Mouse (Mus musculus) neural tube, embryonic 11.5 days (tissue): ENCODE data around the gene Map2k4. TPM values are rescaled to one million over a fixed set of nuclear protein-coding genes. Genes with fewer than 3 reads are reported as not detected.

Experiments used
- ATAC-seq: fragments of 200-750 bp; cut with Nextera tagmentation; 2 replicates; pipeline ENCODE4 v1.8.0; 2017; ENCODE audit warnings: moderate number of reproducible peaks, mild to moderate bottlenecking, moderate TSS enrichment, moderate library complexity; ENCODE audit not compliant: insufficient read depth, low FRiP score, low TSS enrichment
- DNase-seq: peaks from one replicate; pipeline ENCODE4 v3.0.0-alpha.2; 2015; ENCODE audit warnings: low spot score
- H3K27ac ChIP-seq: fragments of 300-500 bp; sonication (generic); 2 replicates; pipeline ENCODE4 v1.5.1; 2014; ENCODE audit warnings: low read depth, mild to moderate bottlenecking, low read length
- H3K27me3 ChIP-seq: fragments of 300-500 bp; sonication (generic); 2 replicates; pipeline ENCODE4 v1.6.1; 2014; ENCODE audit warnings: mild to moderate bottlenecking, low read length, mixed read lengths; ENCODE audit not compliant: control insufficient read depth, insufficient read depth
- H3K36me3 ChIP-seq: fragments of 300-500 bp; sonication (generic); 2 replicates; pipeline ENCODE4 v1.6.1; 2014; ENCODE audit warnings: mild to moderate bottlenecking, low read length, moderate library complexity, mixed read lengths; ENCODE audit not compliant: control insufficient read depth, insufficient read depth
- H3K4me1 ChIP-seq: fragments of 300-500 bp; sonication (generic); 2 replicates; pipeline ENCODE4 v1.6.1; 2014; ENCODE audit warnings: low read length, mixed read lengths; ENCODE audit not compliant: control insufficient read depth, insufficient read depth
- H3K4me2 ChIP-seq: fragments of 300-500 bp; sonication (generic); 2 replicates; pipeline ENCODE4 v1.6.1; 2014; ENCODE audit warnings: low read depth, mild to moderate bottlenecking, moderate library complexity
- H3K4me3 ChIP-seq: fragments of 300-500 bp; sonication (generic); 2 replicates; pipeline ENCODE4 v1.5.1; 2014; ENCODE audit warnings: low read depth, low read length
- H3K9ac ChIP-seq: fragments of 300-500 bp; sonication (generic); 2 replicates; pipeline ENCODE4 v1.6.1; 2014; ENCODE audit warnings: mild to moderate bottlenecking, low read length
- H3K9me3 ChIP-seq: fragments of 300-500 bp; sonication (generic); 2 replicates; pipeline ENCODE4 v1.6.1; 2016; ENCODE audit warnings: low read length; ENCODE audit not compliant: control insufficient read depth
- WGBS: fragments of 180-500 bp; shearing (Covaris S2); extraction: QIAGEN DNeasy Blood & Tissue Kit; methylation state at CpG from one replicate; pipeline ENCODE4 v1.1.7; 2014; 5-methylcytosine and 5-hydroxymethylcytosine counted together
- polyA plus RNA-seq: library from polyadenylated mRNA; unstranded; fragments of >200 nt; fragmentation: Nextera tagmentation; extraction: Ambion mirVana; gene quantifications from 2 replicates; pipeline ENCODE4 v1.2.1, GENCODE M21; 2014

Gene Map2k4
- polyA plus RNA-seq, 1 experiment from 2014 or later: 90.7 TPM

DNA sequence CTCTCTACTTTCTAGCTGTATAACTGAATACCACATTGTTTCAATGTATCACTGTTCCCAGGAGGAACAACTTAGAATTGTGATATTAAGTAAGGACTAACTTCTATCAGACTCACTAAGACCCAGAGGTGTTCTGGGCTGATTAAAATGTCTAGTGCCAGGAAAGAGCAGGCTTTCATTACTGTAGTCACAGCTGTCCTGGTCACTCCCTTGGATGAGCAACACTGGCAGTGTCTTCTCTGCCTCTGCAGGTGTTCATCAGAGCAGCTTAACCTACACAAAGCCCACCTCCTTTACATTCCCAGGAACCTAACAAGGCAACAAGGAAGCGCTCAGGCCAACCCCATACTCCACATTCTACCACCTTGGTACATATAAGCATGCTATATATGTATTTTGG lies 8.5 kb downstream of the Map2k4 start:
- Histone ChIP-seq H3K4me2 (no peak overlapping the region), H3K36me3 (no peaks in the 10 kb centered on the region), H3K9ac (no peak overlapping the region), H3K4me3 (no peak overlapping the region), H3K4me1 (no peaks in the 10 kb centered on the region), H3K9me3 (no peaks in the 10 kb centered on the region), H3K27ac (no peak overlapping the region), H3K27me3 (no peaks in the 10 kb centered on the region)
- no peak for ATAC-seq
- no peak for DNase-seq
- WGBS: 96% methylated on average over 1 of the region's 1 CpGs

DNA sequence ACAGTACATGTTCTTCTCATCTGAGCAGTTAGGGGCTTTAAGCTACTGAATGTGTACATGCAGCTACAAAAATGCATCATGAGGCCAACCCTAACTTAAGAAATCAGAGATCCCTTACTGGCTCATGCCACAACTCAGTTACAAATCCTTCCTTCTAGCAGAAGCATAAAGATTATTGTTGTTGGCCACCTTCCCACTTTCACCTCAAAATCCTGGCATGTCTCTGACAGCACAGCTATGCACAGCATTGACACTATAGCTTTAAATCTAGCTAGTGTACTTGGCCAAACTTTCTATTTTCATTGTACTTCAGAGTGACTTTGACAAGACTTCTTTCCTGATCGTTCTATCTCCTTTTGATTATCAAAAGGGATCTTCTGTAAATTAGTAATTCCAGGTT lies 9.0 kb downstream of the Map2k4 start:
- Histone ChIP-seq H3K27me3 (no peaks in the 10 kb centered on the region), H3K4me3 (no peak overlapping the region), H3K36me3 (no peaks in the 10 kb centered on the region), H3K4me2 (no peak overlapping the region), H3K4me1 (no peaks in the 10 kb centered on the region), H3K9me3 (no peaks in the 10 kb centered on the region), H3K9ac (no peak overlapping the region), H3K27ac (no peak overlapping the region)
- ATAC-seq (no peak), DNase-seq (no peak)
- WGBS: 98% methylated on average over 1 of the region's 1 CpGs

DNA sequence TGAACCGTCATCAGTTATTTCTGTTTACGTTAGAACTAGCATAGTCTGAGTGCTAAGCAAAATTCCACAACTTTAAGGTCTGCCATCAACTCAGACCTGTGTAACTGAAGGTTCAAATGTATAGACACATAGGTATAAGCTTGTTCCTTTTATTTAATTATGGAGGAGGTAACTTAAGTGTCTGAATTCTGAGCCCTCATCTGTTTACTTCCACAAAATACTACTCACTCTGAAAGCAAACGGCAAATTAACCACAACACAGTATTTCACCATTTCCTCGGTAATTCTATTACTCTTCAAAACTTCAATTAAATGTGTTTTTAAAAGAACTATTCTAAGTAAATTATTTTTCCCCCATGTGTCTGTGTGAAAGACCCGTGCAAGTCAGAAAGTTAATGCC lies 10.3 kb downstream of the Map2k4 start:
- no peak overlapping the region for H3K9ac ChIP-seq
- no peaks in the 10 kb centered on the region for H3K9me3 ChIP-seq
- ATAC-seq: no peak
- no peak overlapping the region for H3K27ac ChIP-seq
- H3K27me3 ChIP-seq: no peaks in the 10 kb centered on the region
- no peaks in the 10 kb centered on the region for H3K36me3 ChIP-seq
- H3K4me3 ChIP-seq: no peak overlapping the region
- no peak overlapping the region for H3K4me2 ChIP-seq
- DNase-seq: no peak
- WGBS: 78% methylated on average over 5 of the region's 5 CpGs
- no peaks in the 10 kb centered on the region for H3K4me1 ChIP-seq

DNA sequence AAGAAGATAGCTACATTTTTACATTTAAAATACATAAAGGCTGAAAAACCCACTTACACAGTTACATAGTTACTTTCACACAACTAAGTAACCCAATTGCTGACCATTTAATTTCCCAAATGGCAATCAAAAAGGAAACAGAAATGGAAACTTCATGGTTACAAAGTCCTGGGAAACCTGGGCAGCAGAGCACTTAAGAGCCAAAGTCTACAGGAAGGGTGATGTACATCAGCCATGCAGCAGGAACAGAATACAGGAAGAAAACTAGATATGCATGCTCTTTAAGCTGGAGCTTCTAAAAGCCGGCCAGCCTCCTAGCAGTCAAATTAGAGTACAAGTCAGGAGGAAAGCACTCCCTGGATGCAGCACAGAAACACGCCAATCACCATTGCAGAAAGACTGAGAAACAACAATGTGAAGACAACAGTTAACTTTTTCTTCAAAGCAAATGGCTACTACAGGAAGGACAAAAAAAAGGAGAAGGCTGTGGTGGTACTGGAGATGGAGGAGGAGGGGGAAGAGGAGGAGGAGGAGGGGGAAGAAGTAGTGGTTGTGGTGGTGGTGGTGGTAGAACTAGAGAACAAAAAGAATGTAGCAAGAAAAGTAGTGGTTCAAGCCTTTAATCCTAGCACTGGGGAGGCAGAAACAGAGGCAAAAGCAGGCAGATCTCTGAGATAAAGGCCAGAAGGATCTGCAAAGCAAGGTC lies 11.0 kb downstream of the Map2k4 start:
- Histone ChIP-seq H3K27me3 (no peaks in the 10 kb centered on the region), H3K36me3 (no peaks in the 10 kb centered on the region), H3K4me1 (no peaks in the 10 kb centered on the region), H3K4me2 (no peak overlapping the region), H3K9me3 (no peaks in the 10 kb centered on the region), H3K27ac (no peak overlapping the region), H3K9ac (no peak overlapping the region), H3K4me3 (no peak overlapping the region)
- 82% methylated on average over 2 of the region's 2 CpGs for WGBS
- DNase-seq: no peak
- ATAC-seq: no peak

DNA sequence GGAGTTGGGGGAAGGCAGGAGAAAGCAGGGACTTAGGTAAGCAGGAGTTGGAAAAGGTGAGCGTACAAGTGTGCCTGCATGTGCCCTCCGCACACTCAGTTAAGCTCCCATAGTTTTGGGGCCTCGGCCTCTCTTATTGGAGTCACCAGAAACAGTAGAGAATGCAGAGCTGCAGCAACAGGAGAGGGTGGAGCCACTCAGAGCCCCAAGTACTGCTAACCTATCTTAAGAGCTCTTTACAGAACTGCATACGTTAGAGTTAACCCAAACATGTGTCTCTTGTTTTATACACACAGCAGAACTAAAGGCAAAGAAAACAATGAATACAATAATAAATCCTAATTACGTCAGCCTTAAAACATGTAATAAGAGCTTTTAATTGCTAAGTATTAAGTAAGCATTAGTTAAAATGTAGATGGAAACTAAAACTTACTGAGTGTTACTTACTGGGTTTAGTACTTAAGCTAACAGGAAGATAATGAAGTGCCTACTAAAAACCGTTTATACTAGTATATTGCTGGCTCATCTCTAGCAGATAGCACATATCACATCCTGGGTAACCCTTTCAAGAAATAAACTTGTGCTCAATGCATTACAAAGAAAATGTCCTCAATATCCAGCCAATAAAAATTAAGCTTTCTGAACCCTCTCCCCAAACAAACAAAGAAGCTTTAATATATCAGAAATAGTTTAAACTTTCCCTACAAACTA lies 14.0 kb downstream of the Map2k4 start:
- no peaks in the 10 kb centered on the region for H3K9me3 ChIP-seq
- no peaks in the 10 kb centered on the region for H3K36me3 ChIP-seq
- H3K27ac ChIP-seq: no peak overlapping the region
- ATAC-seq (no peak), DNase-seq (no peak)
- WGBS: 83% methylated on average over 6 of the region's 6 CpGs
- no peak overlapping the region for H3K4me3 ChIP-seq
- no peaks in the 10 kb centered on the region for H3K27me3 ChIP-seq
- no peaks in the 10 kb centered on the region for H3K4me1 ChIP-seq
- H3K4me2 ChIP-seq: no peak overlapping the region
- no peak overlapping the region for H3K9ac ChIP-seq

DNA sequence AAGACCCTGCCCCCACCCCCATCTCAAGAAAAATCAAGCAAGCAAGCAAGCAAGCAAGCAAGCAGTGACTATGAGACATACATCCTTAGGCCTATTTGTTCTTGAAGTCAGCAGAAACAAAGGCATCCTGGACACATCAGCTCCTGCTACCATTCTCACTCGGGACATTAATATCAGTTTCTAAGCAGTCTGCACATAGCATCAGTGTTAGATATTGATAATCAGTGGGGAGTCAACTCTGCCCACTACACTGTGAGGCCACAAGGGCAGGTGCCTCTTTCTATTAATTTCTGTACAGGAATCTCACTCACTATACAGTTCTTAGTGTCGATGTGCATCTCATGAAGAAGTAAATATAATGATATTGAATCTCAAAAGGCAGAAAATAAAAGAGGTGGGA lies 14.6 kb downstream of the Map2k4 start:
- DNase-seq: no peak
- no peak overlapping the region for H3K4me2 ChIP-seq
- no peak overlapping the region for H3K4me3 ChIP-seq
- no peaks in the 10 kb centered on the region for H3K4me1 ChIP-seq
- no peaks in the 10 kb centered on the region for H3K36me3 ChIP-seq
- H3K9ac ChIP-seq: no peak overlapping the region
- no peak for ATAC-seq
- WGBS: 85% methylated on average over 2 of the region's 2 CpGs
- H3K9me3 ChIP-seq: no peaks in the 10 kb centered on the region
- H3K27ac ChIP-seq: no peak overlapping the region
- H3K27me3 ChIP-seq: no peaks in the 10 kb centered on the region

DNA sequence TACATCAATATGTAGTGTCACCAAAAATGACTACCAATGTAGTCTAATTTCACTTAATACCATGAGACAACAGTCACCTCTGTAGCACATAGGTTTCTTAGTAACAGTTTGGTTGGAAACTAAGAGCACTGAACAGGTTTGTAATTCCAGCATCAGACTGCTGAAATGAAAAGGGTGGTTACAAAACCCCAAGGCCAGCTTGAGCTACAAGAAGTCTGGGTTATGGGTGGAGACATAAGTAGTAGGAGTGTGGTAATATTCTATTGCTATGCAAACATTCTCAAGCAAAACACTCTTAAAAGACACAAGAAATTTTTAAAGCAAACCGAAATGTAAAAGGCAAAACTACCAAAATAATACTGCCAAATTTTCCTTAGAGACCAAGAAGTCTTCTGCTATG lies 16.6 kb downstream of the Map2k4 start:
- Histone ChIP-seq H3K9me3 (no peaks in the 10 kb centered on the region), H3K9ac (no peak overlapping the region), H3K4me3 (no peak overlapping the region), H3K4me2 (no peak overlapping the region), H3K27ac (no peak overlapping the region), H3K36me3 (no peaks in the 10 kb centered on the region), H3K27me3 (no peaks in the 10 kb centered on the region), H3K4me1 (no peaks in the 10 kb centered on the region)
- no peak for DNase-seq
- WGBS: 96% methylated on average over 1 of the region's 1 CpGs
- ATAC-seq: no peak

DNA sequence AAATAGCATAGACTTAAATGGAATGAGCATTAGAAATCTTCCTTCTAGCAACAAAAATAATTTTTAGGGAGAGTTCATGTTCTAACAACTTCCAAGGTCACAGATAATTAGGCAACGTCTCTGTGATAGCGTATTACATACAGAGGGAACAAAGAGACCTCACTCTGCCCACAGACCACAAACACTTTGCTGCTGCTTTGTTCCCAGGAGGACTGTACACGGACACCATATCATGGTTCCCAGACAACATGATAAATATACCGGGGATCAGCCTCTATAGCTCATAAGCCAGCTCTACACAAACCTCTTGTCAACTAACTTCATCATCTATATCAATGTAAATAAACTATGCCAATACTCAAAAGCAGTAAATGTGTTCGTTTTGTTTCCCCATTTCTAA lies 18.1 kb downstream of the Map2k4 start:
- ATAC-seq (no peak), DNase-seq (no peak)
- Histone ChIP-seq H3K4me1 (no peaks in the 10 kb centered on the region), H3K9ac (no peak overlapping the region), H3K27me3 (no peaks in the 10 kb centered on the region), H3K4me2 (no peak overlapping the region), H3K27ac (no peak overlapping the region), H3K9me3 (no peaks in the 10 kb centered on the region), H3K4me3 (no peak overlapping the region), H3K36me3 (no peaks in the 10 kb centered on the region)
- WGBS: 88% methylated on average over 5 of the region's 5 CpGs

DNA sequence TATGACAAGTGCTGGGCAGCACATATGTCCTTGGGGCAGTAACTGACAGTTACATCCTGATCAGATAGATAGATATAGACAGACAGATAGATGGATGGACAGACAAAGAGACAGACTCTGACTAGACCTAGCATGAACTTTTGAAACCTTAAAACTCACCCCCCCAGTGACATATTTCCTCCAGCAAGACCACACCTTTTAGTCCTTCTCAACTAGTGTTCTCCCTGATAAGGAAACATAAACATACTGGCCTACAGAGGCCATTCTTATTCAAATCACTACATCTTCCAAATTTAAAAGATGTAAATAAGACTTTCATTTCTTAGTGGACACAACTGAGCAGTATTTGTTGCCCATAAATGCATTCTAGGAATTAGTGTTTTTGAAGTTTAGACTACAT lies 19.7 kb downstream of the Map2k4 start:
- no peak overlapping the region for H3K4me2 ChIP-seq
- H3K27ac ChIP-seq: no peak overlapping the region
- no peaks in the 10 kb centered on the region for H3K4me1 ChIP-seq
- ATAC-seq (no peak), DNase-seq (no peak)
- no peaks in the 10 kb centered on the region for H3K9me3 ChIP-seq
- no peaks in the 10 kb centered on the region for H3K36me3 ChIP-seq
- H3K4me3 ChIP-seq: no peak overlapping the region
- H3K27me3 ChIP-seq: no peaks in the 10 kb centered on the region
- H3K9ac ChIP-seq: no peak overlapping the region
